Mouse (Mus musculus) G1E (cell line): ENCODE results near the gene Cd40. TPM values are rescaled to one million over a fixed set of nuclear protein-coding genes. Genes with fewer than 3 reads are reported as not detected.

Source experiments
- ATAC-seq: 2 replicates; pipeline ENCODE4 v1.8.0; 2016; ENCODE audit warnings: mild to moderate bottlenecking; ENCODE audit not compliant: insufficient number of reproducible peaks, poor library complexity, low FRiP score, severe bottlenecking; ENCODE audit errors: extremely low read depth
- DNase-seq: peaks from one replicate; pipeline ENCODE4 v3.0.0; 2012; ENCODE audit warnings: low spot score
- H3K27me3 ChIP-seq: 2 replicates; pipeline ENCODE4 v1.6.1; 2012; ENCODE audit warnings: mild to moderate bottlenecking, low read length, inconsistent platforms; ENCODE audit not compliant: insufficient read depth
- H3K36me3 ChIP-seq: replicated peaks from 2 replicates; pipeline ENCODE3; 2012; ENCODE audit warnings: mild to moderate bottlenecking, inconsistent platforms
- H3K4me1 ChIP-seq: 2 replicates; pipeline ENCODE4 v1.6.1; 2012; ENCODE audit warnings: low read depth, low read length, inconsistent platforms, mixed read lengths; ENCODE audit not compliant: insufficient read depth
- H3K4me3 ChIP-seq: 2 replicates; pipeline ENCODE4 v1.5.1; 2012; ENCODE audit warnings: low read depth, mild to moderate bottlenecking, inconsistent platforms, low read length, moderate library complexity, mixed read lengths
- H3K9me3 ChIP-seq: replicated peaks from 2 replicates; pipeline ENCODE4 v1.6.1; 2012; ENCODE audit warnings: inconsistent platforms
- CTCF ChIP-seq: IDR thresholded peaks from 2 replicates; pipeline ENCODE4 v1.5.1; 2012; ENCODE audit warnings: low read depth, low read length, inconsistent platforms, mixed read lengths
- GATA1 ChIP-seq: IDR thresholded peaks from 2 replicates; pipeline ENCODE4 v1.6.1; 2012; ENCODE audit warnings: borderline replicate concordance, low read length, inconsistent platforms, mixed read lengths
- GATA2 ChIP-seq: IDR thresholded peaks from 2 replicates; pipeline ENCODE4 v1.6.1; 2012; ENCODE audit warnings: low read depth, low read length, inconsistent platforms, borderline replicate concordance
- POLR2AphosphoS5 ChIP-seq: IDR thresholded peaks from 2 replicates; pipeline ENCODE4 v1.6.1; 2012; ENCODE audit warnings: low read depth, low read length, inconsistent platforms; ENCODE audit not compliant: insufficient replicate concordance
- TAL1 ChIP-seq: conservative IDR thresholded peaks from 2 replicates; pipeline ENCODE4 v1.6.1; 2012; ENCODE audit warnings: low read depth, low read length, inconsistent platforms, mixed read lengths
- polyA plus RNA-seq: library from polyadenylated mRNA; stranded (reverse); fragments of >175 nt; gene quantifications from 2 replicates; pipeline ENCODE4 v1.2.3, GENCODE M21; 2012
- total RNA-seq, 2 experiments: library from RNA; stranded (forward) in 1 of 2; stranded (reverse) in 1 of 2; fragments of 200-1000 nt in 1 of 2; fragments of >200 nt in 1 of 2; fragmentation: Nextera tagmentation in 1 of 2; gene quantifications; 2 replicates each; pipeline ENCODE4 v1.2.3; 2014 to 2017

Cd40 gene
- total and polyA plus RNA-seq, 3 experiments, result 0.05 TPM; not detected in 2

DNA sequence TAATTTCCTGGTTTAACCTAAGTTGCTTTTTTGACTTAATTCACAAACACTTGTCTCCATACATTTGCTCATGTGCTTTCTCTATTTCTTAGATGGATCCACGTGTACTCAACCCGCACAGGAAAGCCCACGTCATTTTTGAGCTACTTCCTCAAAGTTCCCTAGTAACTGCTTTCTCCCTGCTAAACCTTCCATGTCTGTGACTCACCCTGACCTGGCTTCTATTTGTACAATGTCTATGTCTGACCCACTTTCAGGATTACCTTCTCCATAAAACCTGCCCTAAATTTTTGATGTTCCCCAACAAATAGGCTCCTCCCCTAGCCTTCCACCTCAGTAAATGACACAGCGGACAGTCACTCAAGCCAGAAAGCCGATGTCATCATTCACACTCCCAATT, 40.5 kb upstream of the Cd40 start:
- ATAC-seq (no peak), DNase-seq (no peak)
- Histone ChIP-seq H3K4me3 (no peak overlapping the region), H3K4me1 (no peaks in the 10 kb centered on the region), H3K36me3 (peaks cover 77% of the 10 kb centered on the region), H3K9me3 (no peaks in the 10 kb centered on the region), H3K27me3 (no peaks in the 10 kb centered on the region)
- no peak for TF ChIP-seq GATA2
- TF ChIP-seq TAL1, result no peak
- TF ChIP-seq GATA1, result no peak
- no peak for TF ChIP-seq CTCF
- TF ChIP-seq POLR2AphosphoS5, result no peak

DNA sequence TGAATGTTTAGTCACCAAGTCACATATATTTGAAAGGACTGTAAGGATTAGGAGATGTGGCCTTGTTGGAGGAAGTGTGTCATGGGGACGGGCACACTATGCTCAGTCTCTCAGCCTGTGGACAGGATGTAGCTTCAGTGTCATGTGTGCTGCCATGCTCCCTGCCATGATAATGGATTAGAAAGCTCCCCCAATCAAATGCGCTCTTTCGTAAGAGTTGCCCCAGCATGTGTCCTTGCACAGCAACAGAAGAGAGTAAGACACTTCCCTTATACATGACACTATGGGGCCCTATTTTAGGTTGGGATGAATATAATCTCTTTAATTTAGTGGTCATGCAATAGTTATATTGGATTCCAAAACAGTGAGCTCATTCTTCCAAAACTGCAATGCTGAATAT, 34.9 kb upstream of the Cd40 start:
- H3K9me3 ChIP-seq, result no peaks in the 10 kb centered on the region
- H3K4me3 ChIP-seq, result no peak overlapping the region
- H3K27me3 ChIP-seq, result no peaks in the 10 kb centered on the region
- TF ChIP-seq POLR2AphosphoS5 (no peak), TAL1 (no peak), GATA2 (no peak), GATA1 (no peak), CTCF (no peak)
- no peak for DNase-seq
- H3K4me1 ChIP-seq, result no peaks in the 10 kb centered on the region
- H3K36me3 ChIP-seq, result peaks cover 64% of the 10 kb centered on the region
- no peak for ATAC-seq

DNA sequence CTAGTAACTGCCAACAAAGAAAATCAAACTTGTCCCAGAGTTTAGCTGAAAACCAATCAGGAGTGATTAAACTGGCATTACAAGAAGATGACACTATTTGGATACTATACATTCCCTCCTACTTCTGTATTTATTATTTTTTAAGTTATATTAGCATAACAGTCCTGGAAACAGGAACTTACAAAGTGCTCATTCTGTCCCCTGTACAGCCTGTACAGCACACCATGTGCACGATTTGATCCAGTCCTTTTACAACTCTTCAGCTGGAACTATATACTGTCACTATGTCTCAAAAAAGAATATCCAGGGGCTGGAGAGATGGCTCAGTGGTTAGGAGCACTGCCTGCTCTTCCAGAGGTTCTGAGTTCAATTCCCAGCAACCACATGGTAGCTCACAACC, 28.3 kb upstream of the Cd40 start:
- H3K27me3 ChIP-seq, result no peaks in the 10 kb centered on the region
- no peak overlapping the region for H3K4me3 ChIP-seq
- H3K36me3 ChIP-seq, result peaks cover 31% of the 10 kb centered on the region
- TF ChIP-seq GATA2, result no peak
- no peak for TF ChIP-seq GATA1
- TF ChIP-seq CTCF, result no peak
- no peak for TF ChIP-seq TAL1
- TF ChIP-seq POLR2AphosphoS5, result no peak
- no peaks in the 10 kb centered on the region for H3K9me3 ChIP-seq
- peaks cover 7% of the 10 kb centered on the region for H3K4me1 ChIP-seq
- DNase-seq, result no peak
- peak; percentile 28; the same call in 1 of the 2 replicates for ATAC-seq

DNA sequence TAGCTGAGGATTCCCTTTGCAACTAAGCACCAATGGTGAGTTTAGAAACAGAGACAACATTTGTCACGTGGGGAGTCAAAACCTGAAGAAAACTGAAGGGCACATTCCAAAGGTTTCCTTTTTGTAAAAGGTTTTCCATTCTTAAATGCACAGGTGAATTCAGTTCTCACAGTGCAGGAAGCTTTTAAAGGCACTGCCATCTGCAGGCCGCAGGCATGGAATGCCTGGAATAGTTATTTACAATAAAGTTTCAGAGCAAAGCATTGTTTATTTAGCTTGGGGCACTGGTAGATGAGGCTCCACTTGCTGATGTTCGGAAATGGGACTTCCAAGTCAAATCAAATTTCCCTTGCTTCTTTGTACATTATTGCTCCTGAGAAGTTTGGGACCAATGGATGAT, 22.9 kb upstream of the Cd40 start:
- ATAC-seq (no peak), DNase-seq (no peak)
- peaks cover 19% of the 10 kb centered on the region for H3K4me1 ChIP-seq
- no peak overlapping the region for H3K4me3 ChIP-seq
- peaks cover 18% of the 10 kb centered on the region for H3K36me3 ChIP-seq
- peaks cover 7% of the 10 kb centered on the region for H3K27me3 ChIP-seq
- H3K9me3 ChIP-seq, result no peaks in the 10 kb centered on the region
- no peak for TF ChIP-seq GATA2
- no peak for TF ChIP-seq TAL1
- no peak for TF ChIP-seq POLR2AphosphoS5
- no peak for TF ChIP-seq GATA1
- TF ChIP-seq CTCF, result no peak

DNA sequence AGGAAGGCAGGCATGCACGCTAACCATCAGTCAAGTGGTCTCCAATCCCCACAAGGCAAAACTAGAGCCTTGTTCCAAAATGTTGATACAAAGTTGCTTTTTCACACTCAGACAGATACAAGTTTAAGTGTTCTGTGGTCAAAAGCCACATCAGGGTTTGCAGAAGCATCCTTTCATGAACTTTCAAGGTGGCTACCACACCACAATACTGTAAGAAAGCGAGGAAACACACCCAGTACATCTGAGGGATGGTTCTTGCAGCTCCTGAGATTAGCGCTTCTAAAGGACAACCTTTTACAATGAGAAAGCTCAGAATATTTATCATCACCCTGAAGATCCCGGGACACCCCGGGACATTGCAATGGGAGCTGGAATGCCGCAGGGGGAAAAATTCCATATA, 22.1 kb upstream of the Cd40 start:
- H3K36me3 ChIP-seq, result peaks cover 15% of the 10 kb centered on the region
- no peaks in the 10 kb centered on the region for H3K9me3 ChIP-seq
- peaks cover 12% of the 10 kb centered on the region for H3K27me3 ChIP-seq
- no peak for DNase-seq
- no peak for ATAC-seq
- H3K4me1 ChIP-seq, result peaks cover 16% of the 10 kb centered on the region
- TF ChIP-seq GATA2 (no peak), GATA1 (no peak), CTCF (no peak), TAL1 (no peak), POLR2AphosphoS5 (no peak)
- peak overlapping the region; percentile 93 for H3K4me3 ChIP-seq

DNA sequence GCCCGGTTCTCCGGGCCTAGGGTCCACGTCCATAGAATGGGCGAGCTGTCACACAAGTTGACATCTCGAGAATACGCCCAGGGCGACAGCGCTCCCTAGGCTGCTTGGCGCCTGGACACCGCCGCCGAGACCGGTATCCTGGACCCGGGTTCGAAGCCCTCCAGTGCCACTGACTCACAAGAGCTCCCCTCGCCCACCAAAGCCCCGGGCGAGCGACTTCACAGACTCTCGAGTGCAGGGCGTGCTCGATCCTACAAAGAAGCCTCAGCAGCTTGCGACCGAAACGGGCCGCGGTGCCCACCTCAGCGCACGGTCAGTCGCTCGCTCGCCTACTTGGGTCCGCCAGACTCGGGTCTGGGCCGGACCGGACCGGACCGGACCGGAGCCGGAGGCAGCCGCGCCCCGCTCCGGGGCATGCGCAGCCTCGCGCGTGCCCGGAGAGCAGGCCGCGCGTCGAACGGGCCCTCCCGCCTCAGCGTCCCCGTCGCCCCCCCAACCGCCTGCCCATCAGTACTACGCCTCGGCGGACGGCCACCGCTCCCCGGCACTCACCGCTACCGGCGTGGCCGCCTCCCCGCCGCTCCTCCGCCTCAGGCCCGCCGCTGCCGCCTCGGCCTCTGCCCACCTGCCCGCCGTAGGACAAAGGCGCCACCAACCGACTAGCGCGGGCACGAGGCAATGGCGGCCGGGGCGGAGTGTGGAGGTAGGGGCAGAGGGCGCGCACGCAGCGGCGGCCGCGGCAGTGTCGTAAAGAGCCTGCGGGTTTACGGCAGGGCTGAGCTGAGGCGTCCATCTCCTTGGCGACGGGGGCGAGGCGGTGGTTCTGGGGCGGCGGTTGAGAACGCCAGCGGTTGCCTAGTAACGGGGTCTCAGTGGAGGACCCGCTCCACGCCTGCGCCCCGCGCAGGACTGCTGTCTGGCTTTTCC, 21.0 kb upstream of the Cd40 start, which contains the start of gene Ncoa5:
TSS of gene Ncoa5 (minus strand) at position 737 of the 927 bp plus-strand sequence.
- DNase-seq (peak; percentile 91), ATAC-seq (peak; percentile 93)
- no peak for TF ChIP-seq CTCF
- no peak for TF ChIP-seq GATA1
- TF ChIP-seq TAL1, result no peak
- no peak for TF ChIP-seq POLR2AphosphoS5
- TF ChIP-seq GATA2, result no peak

More for the DNA sequence above, 21.0 kb upstream of the Cd40 start, which contains the start of gene Ncoa5:
- peaks cover 12% of the 10 kb centered on the region for H3K4me1 ChIP-seq
- peak within 1 kb of the TSS; percentile 93 for H3K4me3 ChIP-seq
- no peaks in the 10 kb centered on the region for H3K9me3 ChIP-seq
- peaks cover 10% of the 10 kb centered on the region for H3K36me3 ChIP-seq
- H3K27me3 ChIP-seq, result peaks cover 19% of the 10 kb centered on the region
